Mouse (Mus musculus) heart, adult 2 months (tissue): ENCODE measurements at regions not wholly inside any gene's neighbourhood (a gene's known extent, or its start where the extent isn't known, plus 50 kb on each side); places are given as distances from the start of the nearest gene placed in this dataset.

Experiments
- CTCF ChIP-seq: fragments of 200-600 bp; IDR thresholded peaks from 2 replicates; pipeline ENCODE4 v1.8.1; 2022; ENCODE audit warnings: antibody characterized with exemption, mild to moderate bottlenecking, moderate library complexity
- EP300 ChIP-seq: fragments of 200-500 bp; IDR thresholded peaks from 2 replicates; pipeline ENCODE4 v1.6.1; 2011; ENCODE audit warnings: low read depth, low read length, control low read depth; ENCODE audit not compliant: insufficient read depth
- POLR2A ChIP-seq: fragments of 200-500 bp; IDR thresholded peaks from 2 replicates; pipeline ENCODE4 v1.6.1; 2011; ENCODE audit warnings: mild to moderate bottlenecking, low read depth, low read length, control low read depth; ENCODE audit not compliant: insufficient read depth

- TF ChIP-seq EP300 (no peak), CTCF (peak; percentile 58), POLR2A (no peak)
Observed at GRCm38 (mm10) chr5:106002330-106002729, 126.0 kb downstream of the Zfp326 start.
